ENCODE assay signal across 34 mouse cellular contexts in the genomic region with DNA sequence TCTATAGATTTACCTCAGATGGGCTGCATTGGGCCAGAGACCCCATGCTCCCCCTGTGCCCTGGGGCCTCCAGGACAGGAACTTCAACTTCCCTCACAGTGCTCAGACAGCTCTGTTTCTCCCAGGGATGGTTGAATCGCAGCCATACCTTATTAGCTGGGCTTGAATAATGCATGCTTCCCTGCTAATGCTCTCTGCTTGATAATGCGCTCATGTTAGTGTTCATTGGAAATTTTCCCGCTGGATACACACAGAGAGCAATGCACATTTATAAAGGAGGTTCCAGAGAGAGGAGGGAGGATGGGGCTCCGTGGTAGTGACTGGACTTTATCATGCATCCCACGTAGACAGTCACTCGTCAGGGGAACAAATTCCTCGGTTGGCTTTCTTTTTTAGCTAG. TPM values are rescaled to one million over a fixed set of nuclear protein-coding genes. Genes with fewer than 3 reads are reported as not detected.
DNase-seq lines count a peak whose midpoint lies in the region; ATAC-seq and TF ChIP-seq lines count a peak whose summit lies in the region.
"Had no signal": no experiment of that assay in that cellular context is flagged by ENCODE, and none has a peak within 500 bp of the region (broad histone marks: within the 10 kb centered on the region; RNA-seq: fewer than 3 reads in every experiment).

No protein-coding gene starts in this region.

- no peak for TF ChIP-seq CTCF in forebrain, postnatal 0 days (IDR thresholded peaks at IDR 0.05; ENCODE audit: low read depth)

- no peak overlapping the region for H3K9ac ChIP-seq in embryonic facial prominence, embryonic 14.5 days (ENCODE audit: low read depth, low read length)
- no peak overlapping the region for H3K9ac ChIP-seq in midbrain, embryonic 13.5 days (replicated peaks)
- no peak overlapping the region for H3K9ac ChIP-seq in forebrain, postnatal 0 days
- H3K9ac ChIP-seq in neural tube, embryonic 15.5 days (replicated peaks): no peak overlapping the region
- H3K9ac ChIP-seq: embryonic facial prominence, embryonic 12.5 days; limb, embryonic 13.5 days; liver, embryonic 12.5 days had no signal

- no peaks in the 10 kb centered on the region for H3K27me3 ChIP-seq in embryonic facial prominence, embryonic 14.5 days (replicated peaks; ENCODE audit: control insufficient read depth, insufficient read depth, low read length)
- H3K27me3 ChIP-seq in embryonic facial prominence, embryonic 10.5 days (replicated peaks; ENCODE audit: low read depth, poor library complexity, severe bottlenecking): no peaks in the 10 kb centered on the region
- H3K27me3 ChIP-seq in midbrain, embryonic 13.5 days: no peaks in the 10 kb centered on the region
- H3K27me3 ChIP-seq in midbrain, embryonic 10.5 days (ENCODE audit: low read depth, poor library complexity, severe bottlenecking): no peaks in the 10 kb centered on the region
- H3K27me3 ChIP-seq in forebrain, postnatal 0 days (ENCODE audit: insufficient read depth, low read length): no peaks in the 10 kb centered on the region
- no peaks in the 10 kb centered on the region for H3K27me3 ChIP-seq in neural tube, embryonic 15.5 days (replicated peaks)
- H3K27me3 ChIP-seq: embryonic facial prominence, embryonic 12.5 days; limb, embryonic 13.5 days; liver, embryonic 12.5 days had no signal

- no peak for ATAC-seq in embryonic facial prominence, embryonic 14.5 days (ENCODE audit: low read depth)
- peak; percentile 58; the same call in 1 of the 2 replicates for ATAC-seq in midbrain, embryonic 13.5 days
- peak; percentile 63; the same call in 1 of the 2 replicates for ATAC-seq in forebrain, postnatal 0 days
- peak; percentile 74 for ATAC-seq in neural tube, embryonic 15.5 days (ENCODE audit: low FRiP score)
- ATAC-seq: activated CD4-positive, CD25-positive, alpha-beta regulatory T cell, adult 4 months; intestine, postnatal 0 days; liver, embryonic 12.5 days had no signal

- 79% methylated on average over 7 of the region's 7 CpGs for WGBS in embryonic facial prominence, embryonic 14.5 days
- 86% methylated on average over 7 of the region's 7 CpGs for WGBS in embryonic facial prominence, embryonic 10.5 days
- 58% methylated on average over 7 of the region's 7 CpGs for WGBS in midbrain, embryonic 13.5 days
- 86% methylated on average over 7 of the region's 7 CpGs for WGBS in midbrain, embryonic 10.5 days
- 25% methylated on average over 7 of the region's 7 CpGs for WGBS in forebrain, postnatal 0 days
- WGBS in neural tube, embryonic 15.5 days: 58% methylated on average over 7 of the region's 7 CpGs

- DNase-seq in embryonic facial prominence, embryonic 14.5 days (ENCODE audit: low spot score): peak; percentile 2
- no peak for DNase-seq in embryonic facial prominence, embryonic 10.5 days (ENCODE audit: low spot score)
- no peak for DNase-seq in midbrain, embryonic 10.5 days (ENCODE audit: low spot score)
- peak; percentile 39 for DNase-seq in forebrain, postnatal 0 days
- no peak for DNase-seq in adrenal gland, postnatal 36 days
- DNase-seq in adrenal gland, postnatal 4 days (ENCODE audit: low spot score in 2 of 2): no peak
- DNase-seq: adrenal gland, adult 8-10 months; cerebellum, adult 11 months; cerebellum, adult 9-11 months; gastrocnemius, postnatal 10 days; kidney, postnatal 4 days; lung, adult 18-20 months; lung, postnatal 10 days; thymus, adult 18-20 months; thymus, postnatal 36 days had no signal

- H3K36me3 ChIP-seq in embryonic facial prominence, embryonic 14.5 days (ENCODE audit: control insufficient read depth, insufficient read depth, low read length): no peaks in the 10 kb centered on the region
- no peaks in the 10 kb centered on the region for H3K36me3 ChIP-seq in embryonic facial prominence, embryonic 10.5 days (replicated peaks)
- H3K36me3 ChIP-seq in midbrain, embryonic 13.5 days: no peaks in the 10 kb centered on the region
- no peaks in the 10 kb centered on the region for H3K36me3 ChIP-seq in midbrain, embryonic 10.5 days
- H3K36me3 ChIP-seq in forebrain, postnatal 0 days (ENCODE audit: insufficient read depth): no peaks in the 10 kb centered on the region
- H3K36me3 ChIP-seq in neural tube, embryonic 15.5 days: no peaks in the 10 kb centered on the region
- H3K36me3 ChIP-seq: embryonic facial prominence, embryonic 12.5 days; limb, embryonic 13.5 days; liver, embryonic 12.5 days had no signal

- no peak overlapping the region for H3K27ac ChIP-seq in embryonic facial prominence, embryonic 14.5 days (replicated peaks; ENCODE audit: low read depth, low read length)
- no peak overlapping the region for H3K27ac ChIP-seq in embryonic facial prominence, embryonic 10.5 days (replicated peaks)
- 0 out of 2 replicates have a peak overlapping the region, but pooled peaks have one; percentile 25 for H3K27ac ChIP-seq in midbrain, embryonic 13.5 days
- no peak overlapping the region for H3K27ac ChIP-seq in midbrain, embryonic 10.5 days (replicated peaks)
- H3K27ac ChIP-seq in forebrain, postnatal 0 days (ENCODE audit: low read depth, low read length): peak overlapping the region; percentile 9; the same call in 1 of the 2 replicates
- H3K27ac ChIP-seq in neural tube, embryonic 15.5 days (replicated peaks): peak overlapping the region; percentile 43; the same call in 1 of the 2 replicates
- H3K27ac ChIP-seq: embryonic facial prominence, embryonic 12.5 days; limb, embryonic 13.5 days; liver, embryonic 12.5 days had no signal

- H3K4me1 ChIP-seq in embryonic facial prominence, embryonic 14.5 days (ENCODE audit: control insufficient read depth, insufficient read depth, low read length): no peaks in the 10 kb centered on the region
- no peaks in the 10 kb centered on the region for H3K4me1 ChIP-seq in embryonic facial prominence, embryonic 10.5 days
- peaks cover 4% of the 10 kb centered on the region; the same call in 1 of the 2 replicates for H3K4me1 ChIP-seq in midbrain, embryonic 13.5 days (replicated peaks)
- H3K4me1 ChIP-seq in midbrain, embryonic 10.5 days: 0 out of 2 replicates have a peak, but pooled peaks cover 9% of the 10 kb centered on the region
- no peaks in the 10 kb centered on the region for H3K4me1 ChIP-seq in forebrain, postnatal 0 days (ENCODE audit: insufficient read depth)
- H3K4me1 ChIP-seq in neural tube, embryonic 15.5 days: peaks cover 10% of the 10 kb centered on the region; the same call in 1 of the 2 replicates
- H3K4me1 ChIP-seq: embryonic facial prominence, embryonic 12.5 days; limb, embryonic 13.5 days; liver, embryonic 12.5 days had no signal

- H3K9me3 ChIP-seq in embryonic facial prominence, embryonic 14.5 days (ENCODE audit: control insufficient read depth, low read length): no peaks in the 10 kb centered on the region
- 0 out of 2 replicates have a peak, but pooled peaks cover 3% of the 10 kb centered on the region for H3K9me3 ChIP-seq in embryonic facial prominence, embryonic 10.5 days
- no peaks in the 10 kb centered on the region for H3K9me3 ChIP-seq in midbrain, embryonic 13.5 days
- no peaks in the 10 kb centered on the region for H3K9me3 ChIP-seq in midbrain, embryonic 10.5 days (replicated peaks)
- no peaks in the 10 kb centered on the region for H3K9me3 ChIP-seq in forebrain, postnatal 0 days (ENCODE audit: low read length)
- no peaks in the 10 kb centered on the region for H3K9me3 ChIP-seq in neural tube, embryonic 15.5 days (replicated peaks)
- H3K9me3 ChIP-seq: embryonic facial prominence, embryonic 12.5 days; limb, embryonic 13.5 days had no signal

- H3K4me3 ChIP-seq in embryonic facial prominence, embryonic 14.5 days (ENCODE audit: low read depth, low read length): no peak overlapping the region
- H3K4me3 ChIP-seq in embryonic facial prominence, embryonic 10.5 days: no peak overlapping the region
- H3K4me3 ChIP-seq in midbrain, embryonic 13.5 days (replicated peaks): no peak overlapping the region
- H3K4me3 ChIP-seq in midbrain, embryonic 10.5 days: no peak overlapping the region
- no peak overlapping the region for H3K4me3 ChIP-seq in forebrain, postnatal 0 days (ENCODE audit: low read depth, low read length)
- H3K4me3 ChIP-seq in neural tube, embryonic 15.5 days (replicated peaks): no peak overlapping the region
- H3K4me3 ChIP-seq: embryonic facial prominence, embryonic 12.5 days; erythroblast, embryonic 14.5 days; limb, embryonic 13.5 days; liver, embryonic 12.5 days had no signal

- no peak overlapping the region for H3K4me2 ChIP-seq in embryonic facial prominence, embryonic 14.5 days (ENCODE audit: low read depth, low read length)
- H3K4me2 ChIP-seq in midbrain, embryonic 13.5 days (replicated peaks): no peak overlapping the region
- H3K4me2 ChIP-seq in forebrain, postnatal 0 days (ENCODE audit: low read depth): no peak overlapping the region
- H3K4me2 ChIP-seq in neural tube, embryonic 15.5 days: no peak overlapping the region
- H3K4me2 ChIP-seq: embryonic facial prominence, embryonic 12.5 days; heart, embryonic 11.5 days; limb, embryonic 13.5 days; liver, embryonic 12.5 days had no signal

RNA-seq across cellular contexts. Expression of a gene that starts 27.3 kb away (rescaled TPM):
- polyA plus RNA-seq in embryonic facial prominence, embryonic 14.5 days (2014; fragmentation: Nextera tagmentation; extraction: Ambion mirVana): not detected in 2 replicates
- not detected in 2 replicates for polyA plus RNA-seq in embryonic facial prominence, embryonic 10.5 days (2016; fragmentation: Nextera tagmentation; extraction: Ambion mirVana)
- 0.22 TPM in 1 of 2 replicates, not detected in the other for polyA plus RNA-seq in midbrain, embryonic 13.5 days (2015; fragmentation: Nextera tagmentation; extraction: Ambion mirVana)
- not detected in 2 replicates for polyA plus RNA-seq in midbrain, embryonic 10.5 days (2016; fragmentation: Nextera tagmentation; extraction: Ambion mirVana)
- not detected in 2 replicates for total RNA-seq in forebrain, postnatal 0 days (2014; rRNA removed)
- polyA plus RNA-seq in forebrain, postnatal 0 days (2015; fragmentation: Nextera tagmentation; extraction: Ambion mirVana): not detected in 2 replicates
- not detected in 2 replicates for polyA plus RNA-seq in neural tube, embryonic 15.5 days (2015; fragmentation: Nextera tagmentation; extraction: Ambion mirVana)
- not detected for total RNA-seq in adrenal gland, postnatal 36 days (2021)
- total RNA-seq in adrenal gland, postnatal 4 days (2021): not detected
- total RNA-seq: adrenal gland, adult 8-10 months; gastrocnemius, postnatal 10 days; granulocyte monocyte progenitor cell, adult 5-6 weeks; left cerebral cortex, adult 18-20 months; left cerebral cortex, postnatal 25 days; megakaryocyte progenitor cell, adult 5-6 weeks had no signal
- polyA plus RNA-seq: activated CD4-positive, CD25-positive, alpha-beta regulatory T cell, adult 4 months; cortical plate, adult 2 months; embryonic facial prominence, embryonic 12.5 days; erythroblast, embryonic 14.5 days; frontal cortex, adult 2 months; heart, embryonic 11.5 days; heart, postnatal 0 days; intestine, postnatal 0 days; kidney, embryonic 16.5 days; limb, embryonic 13.5 days; liver, embryonic 12.5 days; small intestine, adult 2 months; stomach, embryonic 16.5 days had no signal

Comparison
In these comparisons a context has a peak if more than half of its experiments do, and no peak if none do; other contexts are left out.
1. DNase-seq: peak in embryonic facial prominence, embryonic 14.5 days (single experiment) and forebrain, postnatal 0 days (single experiment); none in embryonic facial prominence, embryonic 10.5 days (single experiment), midbrain, embryonic 10.5 days (single experiment), adrenal gland, postnatal 36 days (0 of 2) and adrenal gland, postnatal 4 days (0 of 2).
2. H3K27ac ChIP-seq: peak in midbrain, embryonic 13.5 days (single experiment), forebrain, postnatal 0 days (single experiment) and neural tube, embryonic 15.5 days (single experiment); none in embryonic facial prominence, embryonic 14.5 days (single experiment), embryonic facial prominence, embryonic 10.5 days (single experiment) and midbrain, embryonic 10.5 days (single experiment).